Mouse (Mus musculus) kidney, postnatal 25 days (tissue): ENCODE data around the gene Ube2cbp.

Experiments
- DNase-seq, 2 experiments: peaks; one replicate each; pipeline ENCODE4 v3.0.0; 2021; ENCODE audit warnings: mixed read lengths in 2 of 2

Gene Ube2cbp

GRCm38 (mm10) chr9:86464151-86465105 is at the start of gene Ube2cbp:
Ube2cbp (minus strand) TSS chr9:86464950.
- peak; percentile 88 to 92 for DNase-seq

GRCm38 (mm10) chr9:86514390-86514789 is 49.6 kb upstream of the Ube2cbp start:
- no peak for DNase-seq

DNA sequence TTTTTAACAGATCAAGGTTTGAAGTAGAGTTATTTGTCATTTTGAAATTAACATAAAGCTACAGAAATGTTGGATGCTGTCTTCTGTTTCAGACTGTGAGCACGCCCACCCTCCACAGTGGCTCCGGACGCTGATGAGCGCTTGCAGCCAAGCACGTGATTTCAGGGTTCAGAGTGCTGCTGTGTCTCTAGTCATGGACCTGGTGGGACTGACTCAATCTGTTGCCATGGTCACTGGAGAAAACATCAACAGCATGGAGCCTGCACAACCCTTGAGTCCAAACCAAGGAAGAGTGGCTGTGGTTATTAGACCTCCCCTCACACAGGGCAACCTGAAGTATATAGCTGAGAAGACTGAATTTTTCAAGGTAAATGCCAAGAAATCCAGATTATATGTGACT is 49.0 kb upstream of the Ube2cbp start:
- peak in 1 of 2 experiments; percentile 44 for DNase-seq

- no peak for DNase-seq
Measured at GRCm38 (mm10) chr9:86507437-86507836, 42.7 kb upstream of the Ube2cbp start.

- DNase-seq: no peak
Measured at GRCm38 (mm10) chr9:86499083-86499482, 34.3 kb upstream of the Ube2cbp start.

DNA sequence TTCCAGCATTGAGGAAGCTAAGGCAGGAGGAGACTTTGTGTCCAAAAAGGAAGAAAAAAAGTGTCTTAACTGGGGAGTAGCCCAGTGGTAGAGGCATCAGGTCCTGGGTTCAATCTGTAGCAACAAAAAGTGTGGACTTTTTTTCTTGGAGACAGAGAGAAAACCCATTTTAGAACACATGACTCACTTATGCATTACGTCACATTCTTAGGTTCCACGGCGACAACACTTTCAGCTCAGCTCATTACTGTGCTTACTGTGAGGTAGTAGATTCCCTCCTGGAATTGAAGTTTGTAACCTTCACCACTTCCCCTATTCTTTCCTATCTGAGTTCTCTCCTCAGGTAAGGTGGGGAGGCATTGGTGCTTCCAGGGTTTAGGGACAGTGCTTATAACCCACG is 31.5 kb upstream of the Ube2cbp start:
- no peak for DNase-seq

DNA sequence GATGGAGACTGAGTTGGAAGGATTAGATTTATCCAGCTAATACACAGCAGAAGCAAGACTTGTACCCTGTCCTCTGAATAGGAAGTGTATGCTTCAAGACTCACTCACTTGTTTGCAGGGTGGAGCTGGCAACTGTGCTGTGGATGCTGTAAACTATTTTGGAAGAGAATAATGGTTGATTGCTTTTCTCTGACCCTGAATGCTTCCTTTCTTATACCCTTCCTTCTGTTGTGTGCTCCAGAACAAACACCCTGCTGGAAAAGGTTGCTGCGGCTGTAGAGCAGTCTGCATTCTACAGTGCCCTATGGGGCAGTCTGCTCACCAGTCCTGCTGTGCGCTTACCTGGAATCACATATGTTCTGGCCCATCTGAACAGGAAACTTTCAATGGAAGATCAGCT is 27.0 kb upstream of the Ube2cbp start:
- no peak for DNase-seq

DNA sequence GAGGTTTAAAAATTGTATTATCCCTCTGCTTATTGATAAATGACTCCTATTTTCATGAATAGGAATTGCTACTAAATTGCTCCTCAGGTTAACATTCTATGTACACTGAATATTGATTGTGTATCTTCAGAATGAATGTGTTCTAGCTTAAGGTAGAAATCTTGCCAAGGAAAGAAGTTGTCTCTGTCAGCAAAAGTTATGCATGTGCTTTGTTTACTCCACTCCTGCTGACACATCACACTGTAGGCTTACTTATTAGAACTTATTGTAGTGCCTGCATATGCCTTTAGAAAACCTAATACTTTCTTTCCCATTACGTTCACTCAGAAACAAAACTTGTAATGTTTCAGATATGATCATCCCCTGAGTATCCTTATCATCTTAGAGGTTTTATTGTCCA is 17.5 kb upstream of the Ube2cbp start:
- no peak for DNase-seq

DNA sequence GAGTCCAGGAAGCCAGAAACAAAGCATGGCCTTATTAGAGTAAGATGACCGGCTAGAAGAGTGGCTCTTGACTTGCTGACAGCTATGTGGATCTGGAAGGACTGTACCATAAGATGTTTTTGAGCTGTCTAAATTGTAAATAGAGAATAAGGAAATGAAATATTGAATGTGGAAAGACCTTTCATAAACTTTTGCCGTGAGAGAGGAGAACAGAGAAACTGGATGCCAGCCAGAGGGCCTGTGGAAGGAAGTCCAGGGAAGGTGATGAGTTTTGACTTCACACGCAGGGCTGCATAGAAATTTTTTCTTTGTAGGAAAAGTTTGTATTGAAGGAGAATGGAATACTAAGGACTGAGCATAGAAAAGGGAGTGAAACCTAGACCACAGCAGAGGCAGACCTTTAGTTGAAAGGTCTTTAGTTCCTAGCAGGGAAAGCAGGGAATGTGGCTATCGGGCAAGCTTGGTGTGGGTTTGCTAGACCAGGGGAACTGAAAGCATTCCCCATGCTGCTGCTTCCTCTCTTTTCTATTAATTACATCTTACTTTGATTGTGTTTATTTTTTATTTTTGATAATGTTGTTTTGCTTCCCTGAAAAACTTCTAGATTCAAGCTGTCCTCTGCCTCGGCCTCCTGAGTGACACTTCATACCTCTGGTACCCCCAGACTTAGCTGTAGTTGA is 13.8 kb upstream of the Ube2cbp start:
- peak in 1 of 2 experiments; percentile 34 for DNase-seq

GRCm38 (mm10) chr9:86476763-86477162 is 12.0 kb upstream of the Ube2cbp start:
- DNase-seq: no peak

DNA sequence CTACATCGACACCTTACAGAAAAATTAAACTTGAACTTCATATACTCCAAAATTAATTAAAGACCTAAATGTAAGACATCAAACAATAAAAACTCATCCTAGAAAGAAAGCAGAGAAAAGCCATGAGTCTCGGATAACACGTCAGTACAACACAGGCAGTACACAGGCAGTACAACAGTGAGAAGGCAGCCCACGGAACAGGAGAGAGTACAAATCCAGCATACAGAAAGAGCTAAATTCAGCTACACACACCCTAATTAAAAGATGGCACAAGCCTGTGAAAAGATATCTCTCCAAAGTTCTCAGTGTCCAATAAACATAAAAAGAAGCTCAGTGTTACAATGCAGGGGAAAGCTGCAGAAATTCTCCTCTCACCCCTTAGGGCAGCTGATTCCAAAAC is 11.2 kb upstream of the Ube2cbp start:
- no peak for DNase-seq

DNA sequence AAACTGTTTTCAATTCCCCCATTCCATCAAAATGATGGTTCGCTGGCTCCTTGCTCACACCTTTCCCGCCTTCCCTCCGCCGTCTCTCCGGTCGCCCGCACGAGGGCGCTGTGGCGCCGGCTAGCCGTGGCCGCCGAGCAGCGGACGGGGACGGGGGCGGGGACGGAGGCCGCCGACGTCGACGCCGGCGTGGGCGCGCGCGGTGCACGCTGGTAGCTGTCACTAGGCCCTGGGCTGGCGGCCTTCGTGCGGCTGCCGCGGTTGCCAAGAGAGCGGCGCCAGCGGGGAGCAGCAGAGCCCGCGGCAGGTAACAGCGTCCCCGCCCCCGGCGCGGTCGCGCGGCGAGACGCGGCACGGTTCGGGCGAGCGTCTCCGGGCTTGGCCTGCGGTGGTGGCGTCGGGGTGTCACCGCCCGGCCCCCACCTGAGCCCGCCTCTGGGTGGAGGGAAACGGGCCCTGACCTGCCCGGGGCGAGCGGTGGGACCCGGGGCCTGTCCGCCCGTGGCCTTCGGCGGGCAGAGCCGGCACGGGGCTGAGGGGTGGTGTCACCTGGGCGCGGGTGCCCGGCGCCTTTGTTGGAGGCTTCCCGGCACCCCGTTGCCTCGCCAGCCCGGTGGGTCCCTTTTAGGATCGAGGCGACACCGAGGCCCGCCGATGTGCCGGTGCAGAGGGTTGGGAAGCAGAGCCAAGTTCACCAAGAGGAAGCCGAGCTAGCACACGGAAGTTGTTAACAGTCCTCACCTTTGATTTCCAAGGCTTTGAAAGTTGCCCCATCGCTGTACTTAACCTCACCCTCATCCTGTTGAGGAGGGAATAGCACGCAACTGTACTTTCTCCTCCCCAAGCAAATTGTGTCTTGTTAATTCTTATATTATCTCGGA is 2.5 kb upstream of the Ube2cbp start, which contains the start of gene Dop1a:
Dop1a (plus strand) TSS at position 165 of the 881 bp plus-strand sequence.
- DNase-seq: peak; percentile 90 to 95

DNA sequence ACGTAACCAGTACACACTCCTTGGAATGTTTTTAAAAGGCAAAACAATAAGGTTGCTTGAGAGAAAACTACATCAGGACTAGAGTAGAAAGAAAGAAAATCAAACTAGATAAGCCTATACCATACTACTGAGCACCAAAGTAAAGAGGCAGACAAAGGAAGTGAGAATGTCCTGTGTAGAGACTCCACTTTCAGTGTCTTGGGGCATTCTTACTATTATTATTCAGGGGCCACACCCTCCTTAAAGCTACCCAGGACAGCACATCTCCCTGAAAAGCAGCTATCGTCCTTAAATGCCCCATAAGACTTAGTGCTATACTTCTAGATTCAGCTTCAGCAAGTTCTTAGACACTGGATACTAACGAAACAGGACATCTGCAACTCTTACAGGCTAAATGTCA is 11.1 kb downstream of the Ube2cbp start:
- DNase-seq: no peak

GRCm38 (mm10) chr9:86451617-86452016 is 13.1 kb downstream of the Ube2cbp start:
- DNase-seq: peak; percentile 52 to 58

GRCm38 (mm10) chr9:86451094-86451493 is 13.7 kb downstream of the Ube2cbp start:
- DNase-seq: no peak

GRCm38 (mm10) chr9:86449581-86449980 is 15.2 kb downstream of the Ube2cbp start:
- peak; percentile 70 to 86 for DNase-seq

- no peak for DNase-seq
Measured at GRCm38 (mm10) chr9:86447431-86447830, 17.3 kb downstream of the Ube2cbp start.

GRCm38 (mm10) chr9:86446847-86447246 is 17.9 kb downstream of the Ube2cbp start:
- DNase-seq: no peak

DNA sequence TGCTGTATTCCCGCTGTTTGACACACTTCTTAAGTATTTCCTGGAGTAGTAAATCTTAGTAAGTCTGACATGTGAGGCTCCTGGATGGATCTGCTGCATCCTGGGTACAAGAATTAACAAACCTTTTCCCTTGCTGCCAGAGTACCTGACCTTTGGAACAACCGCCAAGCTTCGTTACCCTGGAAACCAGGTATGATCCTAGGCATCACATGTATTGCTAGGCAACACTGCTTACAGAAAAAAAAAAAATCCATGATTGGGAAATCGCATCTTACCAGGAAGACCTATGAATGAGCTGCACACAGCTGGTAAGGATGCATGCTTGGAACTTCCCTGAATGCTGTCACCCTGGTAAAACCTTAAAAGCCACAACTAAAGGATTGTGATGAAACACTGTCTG is 22.5 kb downstream of the Ube2cbp start:
- no peak for DNase-seq

GRCm38 (mm10) chr9:86438337-86439009 is 26.3 kb downstream of the Ube2cbp start:
- DNase-seq: no peak

DNA sequence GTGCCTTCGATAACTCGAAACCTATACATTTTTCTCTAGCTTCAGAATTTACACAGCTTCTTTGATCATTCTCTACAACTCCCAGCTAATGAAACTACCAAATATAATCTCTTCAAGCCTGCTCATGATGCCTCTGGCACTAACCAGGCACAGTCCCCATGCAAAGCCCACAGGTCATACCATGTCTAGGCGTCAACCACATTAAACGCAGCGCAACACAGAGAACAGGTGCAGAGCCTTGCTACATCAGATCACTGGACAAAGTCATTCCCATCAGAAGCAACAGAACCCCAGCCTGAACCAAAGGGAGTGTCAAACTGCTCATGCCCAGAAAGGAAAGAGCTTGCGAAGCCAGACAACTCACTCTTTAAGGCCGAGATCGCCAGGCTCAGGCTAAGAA is 28.1 kb downstream of the Ube2cbp start:
- DNase-seq: no peak

DNA sequence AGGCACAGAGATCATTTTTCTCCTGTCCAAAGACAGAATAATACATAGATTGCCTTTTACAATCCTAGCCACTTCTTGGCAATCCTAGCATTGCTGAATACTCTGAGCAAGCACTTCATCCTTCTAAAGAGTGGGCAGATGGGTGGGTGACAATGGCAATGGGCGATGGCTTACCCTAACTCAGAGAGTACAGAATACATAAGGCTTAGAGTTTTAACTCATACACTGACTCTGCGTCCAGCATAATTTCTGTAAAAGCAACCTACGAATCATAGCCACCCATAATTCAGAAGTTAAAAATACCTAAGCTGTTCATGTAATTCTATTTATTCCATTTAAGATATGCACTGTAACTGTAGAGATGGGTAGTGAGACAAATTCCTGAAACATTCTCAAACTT is 29.2 kb downstream of the Ube2cbp start:
- no peak for DNase-seq
